Mouse (Mus musculus) heart, postnatal 14 days (tissue): ENCODE data around the gene Cyp2d11. TPM values are rescaled to one million over a fixed set of nuclear protein-coding genes. Genes with fewer than 3 reads are reported as not detected.

ENCODE experiments used
- microRNA-seq, 2 experiments: library from miRNA; unstranded; fragments of <30 nt; microRNA quantifications; one replicate each; pipeline ENCODE4 v1.2.0; 2021 to 2022
- total RNA-seq, 2 experiments: library from RNA; stranded (reverse); gene quantifications; 2 replicates each; pipeline ENCODE4 v1.2.3; 2021

Cyp2d11 gene
- total RNA-seq, 2 experiments from 2014 or later = not detected

Small RNA genes within 50 kb of the gene (microRNA-seq; reads per million reads assigned to microRNA genes)
- 0 reads per million in 2 experiments for gene Gm25990
- 0 reads per million in 2 experiments for gene Gm27331
- 0 reads per million in 2 experiments for gene Mir7684

Other genes starting within 250 kb of the Cyp2d11 start
- 10 to 100 TPM; 18.7 to 22.6 TPM for gene Srebf2, start 246.8 kb downstream of the Cyp2d11 start, total RNA-seq
- gene Shisa8, start 181.2 kb downstream of the Cyp2d11 start, total RNA-seq = under 1 TPM; 0.14 to 0.34 TPM
- under 1 TPM; 0.24 TPM for gene Tnfrsf13c, start 169.7 kb downstream of the Cyp2d11 start, total RNA-seq
- gene Cenpm, start 149.3 kb downstream of the Cyp2d11 start, total RNA-seq = 1 to 10 TPM; 1.9 to 3.2 TPM
- not detected for gene 1500009C09Rik, start 141.6 kb downstream of the Cyp2d11 start, total RNA-seq
- gene Sept3, start 119.1 kb downstream of the Cyp2d11 start, total RNA-seq = under 1 TPM; 0.17 to 0.24 TPM
- not detected for gene Wbp2nl, start 95.1 kb downstream of the Cyp2d11 start, total RNA-seq
- gene Naga, start 55.1 kb downstream of the Cyp2d11 start, total RNA-seq = 10 to 100 TPM; 28.9 to 33.4 TPM
- 1 to 10 TPM; 2.0 to 2.3 TPM for gene Pheta2, start 55.1 kb downstream of the Cyp2d11 start, total RNA-seq
- 100 to 1,000 TPM; 197 to 205 TPM for gene Smdt1, start 55.1 kb downstream of the Cyp2d11 start, total RNA-seq
- 100 to 1,000 TPM; 577 to 610 TPM for gene Ndufa6, start 39.7 kb downstream of the Cyp2d11 start, total RNA-seq
- 10 to 100 TPM; 21.9 to 25.7 TPM for gene Cyp2d22, start 13.8 kb downstream of the Cyp2d11 start, total RNA-seq
- under 1 TPM in 1 of 2 experiments, not detected in 1; 0.43 TPM for gene Cyp2d10, start 13.2 kb upstream of the Cyp2d11 start, total RNA-seq
- not detected for gene Cyp2d9, start 39.4 kb upstream of the Cyp2d11 start, total RNA-seq
- gene Cyp2d12, start 161.1 kb upstream of the Cyp2d11 start, total RNA-seq = not detected
- gene Cyp2d34, start 226.9 kb upstream of the Cyp2d11 start, total RNA-seq = not detected